In the genomic region with DNA sequence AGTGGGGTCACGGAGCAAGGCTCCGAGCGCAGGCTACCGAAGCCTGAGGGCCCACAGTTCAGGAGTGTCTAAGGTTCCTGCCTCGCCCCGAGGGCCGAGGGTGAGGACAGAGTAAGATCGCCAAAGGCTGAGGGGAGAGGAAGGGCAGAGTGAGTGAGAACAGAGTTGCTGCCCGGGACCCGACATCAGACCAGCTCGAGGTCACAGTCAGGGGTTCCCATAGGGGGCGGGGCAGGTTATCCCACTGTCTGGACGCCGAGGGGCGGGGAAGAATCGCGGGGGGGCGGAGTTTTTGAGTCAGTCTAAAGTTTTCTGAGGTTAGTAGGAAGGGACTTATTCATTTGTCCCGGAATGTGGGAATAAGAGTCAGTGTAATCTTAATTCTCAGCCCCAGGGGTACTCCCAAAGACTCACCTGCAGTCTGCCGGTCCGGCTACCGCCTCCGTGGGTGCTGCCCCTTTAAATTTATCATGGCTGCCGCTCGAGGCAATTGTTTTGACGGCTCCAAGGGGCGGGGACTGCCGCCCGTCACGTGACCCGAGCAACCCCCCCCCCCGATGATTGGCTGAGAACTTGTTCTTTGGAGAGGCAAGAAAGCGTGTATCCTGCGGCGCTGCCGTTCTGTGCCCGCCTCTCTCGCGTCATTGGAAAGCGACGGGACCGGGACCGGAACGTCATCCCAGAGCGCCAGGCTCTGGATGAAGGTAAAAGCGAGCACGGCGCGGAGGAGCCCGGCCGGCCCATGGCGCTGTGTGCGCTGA, we compare ENCODE assay signal across 8 mouse cellular contexts. TPM values are rescaled to one million over a fixed set of nuclear protein-coding genes. Genes with fewer than 3 reads are reported as not detected.
A peak's percentile ranks its signal among the peaks of the same experiment; 100 is the strongest.
DNase-seq lines count a peak whose midpoint lies in the region; ATAC-seq lines count a peak whose summit lies in the region.

A gene (minus strand): TSS at position 462 of the 761 bp plus-strand sequence.
A gene (plus strand): TSS at position 669 of the 761 bp plus-strand sequence.

- ATAC-seq in inflammation-experienced regulatory T-cells, adult 6 months, result peak; percentile 80
- peak; percentile 80 for ATAC-seq in megakaryocyte-erythroid progenitor cell, adult 5-6 weeks (replicated peaks; ENCODE audit: low FRiP score, low TSS enrichment, poor library complexity, severe bottlenecking)

- intact Hi-C loops in gastrocnemius, postnatal 14 days (cut with DNase I; ENCODE audit: low total_unique reads), result no loop called here
- intact Hi-C loops in left cerebral cortex, postnatal 10 days (cut with DNase I), result loop anchor here (5.0 kb wide), 1 partner anchor 93 kb away; no protein-coding TSS in a partner anchor

- peak; percentile 98 to 100 for DNase-seq in adrenal gland, adult (ENCODE audit: inconsistent age in 2 of 2, low spot score in 1 of 2)
- DNase-seq in embryo, embryonic 10.5 days (ENCODE audit: low spot score), result peak; percentile 98
- DNase-seq in gastrocnemius, postnatal 14 days, result peak; percentile 97
- peak; percentile 98 to 99 for DNase-seq in left cerebral cortex, postnatal 10 days (ENCODE audit: extremely low spot score in 1 of 2, low spot score in 2 of 2)
- DNase-seq in right cerebral cortex, postnatal 25 days, result peak; percentile 98
- peak; percentile 97 to 99 for DNase-seq in urinary bladder, postnatal 4 days (ENCODE audit: low spot score in 2 of 2)

RNA-seq across cellular contexts. Expression of the first gene that starts in this region (rescaled TPM):
- total RNA-seq in gastrocnemius, postnatal 14 days (2021), result 10 to 100 TPM; 13.7 to 14.9 TPM
- polyA plus RNA-seq in inflammation-experienced regulatory T-cells, adult 6 months (2017; shearing (Covaris generic)), result 10 to 100 TPM in 1 of 3 experiments, 1 to 10 TPM in 2; 7.6 to 10.1 (median 9.1) TPM
- 10 to 100 TPM; 14.7 to 15.0 TPM for total RNA-seq in left cerebral cortex, postnatal 10 days (2021)
- 5.8 and 6.9 TPM in 2 replicates for total RNA-seq in megakaryocyte-erythroid progenitor cell, adult 5-6 weeks (2014; fragmentation: Nextera tagmentation)
- total RNA-seq in megakaryocyte-erythroid progenitor cell, adult 5-6 weeks (2017), result 5.6 and 5.9 TPM in 2 replicates

RNA-seq across cellular contexts. Expression of the second gene that starts in this region (rescaled TPM):
- 100 to 1,000 TPM; 102 to 107 TPM for total RNA-seq in gastrocnemius, postnatal 14 days (2021)
- polyA plus RNA-seq in inflammation-experienced regulatory T-cells, adult 6 months (2017; shearing (Covaris generic)), result 10 to 100 TPM; 59.1 to 81.9 (median 60.2) TPM
- 10 to 100 TPM; 44.6 to 50.5 TPM for total RNA-seq in left cerebral cortex, postnatal 10 days (2021)
- 74.7 and 190 TPM in 2 replicates for total RNA-seq in megakaryocyte-erythroid progenitor cell, adult 5-6 weeks (2014; fragmentation: Nextera tagmentation)
- total RNA-seq in megakaryocyte-erythroid progenitor cell, adult 5-6 weeks (2017), result 82.2 and 97.0 TPM in 2 replicates

Comparison
In these comparisons a context has a peak if more than half of its experiments do, and no peak if none do; other contexts are left out.
1. Peak in every context shown above with its lines: DNase-seq and ATAC-seq.